ENCODE assay signal across 7 mouse cellular contexts in the genomic region with DNA sequence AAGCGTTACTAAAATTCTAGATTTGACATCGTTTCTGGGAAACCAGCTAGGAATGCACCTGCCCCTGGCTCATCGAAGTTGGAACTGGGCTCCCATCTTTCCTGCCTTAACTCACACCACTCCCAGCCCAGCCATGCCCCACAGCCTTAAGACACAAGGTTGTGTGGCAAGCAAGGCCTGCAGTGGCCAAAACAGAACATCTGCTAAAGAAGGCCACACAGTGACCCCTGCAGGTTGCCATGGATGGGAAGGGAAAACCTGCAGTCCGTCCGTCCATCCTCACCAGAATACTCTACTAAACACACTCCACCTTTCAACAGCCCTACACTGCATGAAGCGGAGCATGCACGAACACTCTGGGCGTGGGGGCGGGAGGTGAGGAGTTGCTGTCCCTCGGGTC. TPM values are rescaled to one million over a fixed set of nuclear protein-coding genes. Genes with fewer than 3 reads are reported as not detected.
DNase-seq lines count a peak whose midpoint lies in the region; ATAC-seq and TF ChIP-seq lines count a peak whose summit lies in the region.

No protein-coding gene starts in this region.

- no peak for TF ChIP-seq POLR2A in embryonic fibroblast, embryonic 13.5 days (IDR thresholded peaks at IDR 0.05; ENCODE audit: low read depth, low read length)

- H3K4me1 ChIP-seq in embryonic fibroblast, embryonic 13.5 days (ENCODE audit: control insufficient read depth, insufficient read depth, low read length): no peaks in the 10 kb centered on the region
- peaks cover 0 to 5% of the 10 kb centered on the region in 2 experiments; a peak in 1 of 4 replicates for H3K4me1 ChIP-seq in liver, embryonic 14.5 days (replicated peaks; ENCODE audit: control insufficient read depth in 2 of 2, insufficient read depth in 2 of 2, low read length in 1 of 2)

- no peak for TF ChIP-seq EP300 in liver, embryonic 14.5 days (IDR thresholded peaks at IDR 0.05; ENCODE audit: low read depth)

- H3K27me3 ChIP-seq in liver, embryonic 14.5 days (ENCODE audit: control insufficient read depth, insufficient read depth, low read length): no peaks in the 10 kb centered on the region

- peak overlapping the region; percentile 12; the same call in 1 of the 2 replicates for H3K27ac ChIP-seq in embryonic fibroblast, embryonic 13.5 days (ENCODE audit: insufficient read depth, low read length)
- no peak overlapping the region for H3K27ac ChIP-seq in liver, embryonic 14.5 days

- no peak overlapping the region for H3K4me2 ChIP-seq in liver, embryonic 14.5 days (ENCODE audit: low read depth)

- H3K36me3 ChIP-seq in liver, embryonic 14.5 days (replicated peaks; ENCODE audit: control insufficient read depth, insufficient read depth, low read depth): no peaks in the 10 kb centered on the region

- 0 out of 2 replicates have a peak, but pooled peaks have one; percentile 15 for TF ChIP-seq CTCF in embryonic fibroblast, embryonic 13.5 days (IDR thresholded peaks at IDR 0.05; ENCODE audit: borderline replicate concordance, insufficient read depth, low read length)
- peak; percentile 54 for TF ChIP-seq CTCF in liver, embryonic 14.5 days (IDR thresholded peaks at IDR 0.05; ENCODE audit: low read depth)

- 75% methylated on average over 10 of the region's 10 CpGs for WGBS in liver, embryonic 14.5 days (ENCODE audit: insufficient replicate concordance)

- intact Hi-C loops in heart, postnatal 36 days (cut with DNase I): no loop called here

- no peak for ATAC-seq in liver, embryonic 14.5 days (ENCODE audit: insufficient read depth)

- H3K9me3 ChIP-seq in liver, embryonic 14.5 days (ENCODE audit: control insufficient read depth, low read length): no peaks in the 10 kb centered on the region

- DNase-seq in right cerebral cortex, postnatal 4 days: peak; percentile 14
- DNase-seq in right cerebral cortex, adult 2 months (ENCODE audit: low spot score in 2 of 2): no peak
- peak; percentile 39 to 58 for DNase-seq in heart, postnatal 36 days
- no peak for DNase-seq in liver, embryonic 14.5 days (ENCODE audit: low read depth in 3 of 3, low spot score in 3 of 3)
- peak; percentile 26 for DNase-seq in ovary, postnatal 14 days (ENCODE audit: low spot score)
- no peak for DNase-seq in thymus, postnatal 0 days (ENCODE audit: low spot score)

- no peak overlapping the region for H3K9ac ChIP-seq in liver, embryonic 14.5 days (replicated peaks)

- no peak overlapping the region for H3K4me3 ChIP-seq in embryonic fibroblast, embryonic 13.5 days (ENCODE audit: insufficient read depth, low read length)
- H3K4me3 ChIP-seq in liver, embryonic 14.5 days (ENCODE audit: insufficient read depth in 1 of 2, low read depth in 2 of 2, low read length in 2 of 2): no peak overlapping the region

RNA-seq across cellular contexts. Expression of a gene that starts 31.5 kb away (rescaled TPM):
- 20.7 and 21.2 TPM in 2 replicates for polyA plus RNA-seq in embryonic fibroblast, embryonic 13.5 days (2011; ENCODE audit: insufficient read length, low read depth, missing spikeins)
- total RNA-seq in heart, postnatal 36 days (2021): 10 to 100 TPM; 31.1 to 32.4 TPM
- 2.5 and 4.0 TPM in 2 replicates for polyA plus RNA-seq in liver, embryonic 14.5 days (2012; rRNA removed)
- polyA plus RNA-seq in liver, embryonic 14.5 days (2014; fragmentation: Nextera tagmentation; extraction: Ambion mirVana): 3.4 and 3.8 TPM in 2 replicates
- 5.8 and 9.3 TPM in 2 replicates for polyA plus RNA-seq in thymus, postnatal 0 days (2015; fragmentation: Nextera tagmentation; extraction: Ambion mirVana)

Comparison
In these comparisons a context has a peak if more than half of its experiments do, and no peak if none do; other contexts are left out.
1. DNase-seq: peak in right cerebral cortex, postnatal 4 days (single experiment), heart, postnatal 36 days (2 of 2) and ovary, postnatal 14 days (single experiment); none in right cerebral cortex, adult 2 months (0 of 2), liver, embryonic 14.5 days (0 of 3) and thymus, postnatal 0 days (single experiment).